Mouse (Mus musculus) CD4-positive, CD25-positive, alpha-beta regulatory T cell, adult 4 months (primary cell): ENCODE measurements around the gene Tmem106a. TPM values are rescaled to one million over a fixed set of nuclear protein-coding genes. Genes with fewer than 3 reads are reported as not detected.
A peak's percentile ranks its signal among the peaks of the same experiment; 100 is the strongest.
"Not testable (repeated sequence)": the region's sequence is repeated elsewhere in the genome, so short reads cannot be mapped to it uniquely, and the experiment has no call there.

Source experiments
- ATAC-seq: one replicate; pipeline ENCODE4 v1.8.0; 2017
- polyA plus RNA-seq, 2 experiments: library from polyadenylated mRNA; unstranded; fragments of 100-300 nt; shearing (Covaris generic); gene quantifications; one replicate each; pipeline ENCODE4 v1.2.1; 2017

The Tmem106a gene
- polyA plus RNA-seq = 10 to 100 TPM; 10.8 to 15.2 TPM

GRCm38 (mm10) chr11:101582054-101583035, at the start of gene Tmem106a:
Gene Tmem106a (plus strand): TSS chr11:101582242.
- peak; percentile 68 for ATAC-seq

- no peak for ATAC-seq
Measured at GRCm38 (mm10) chr11:101543533-101543932, 38.5 kb upstream of the Tmem106a start.

GRCm38 (mm10) chr11:101544132-101544531, 37.9 kb upstream of the Tmem106a start:
- ATAC-seq = no peak

GRCm38 (mm10) chr11:101548526-101548925, 33.5 kb upstream of the Tmem106a start:
- no peak for ATAC-seq

GRCm38 (mm10) chr11:101551751-101552475, 30.1 kb upstream of the Tmem106a start, which contains the start of the genes Brca1 and Nbr1:
Gene Brca1 (minus strand): TSS chr11:101551955.
Gene Nbr1 (plus strand): TSS chr11:101552149.
- ATAC-seq = peak; percentile 67

GRCm38 (mm10) chr11:101552476-101553300, 29.4 kb upstream of the Tmem106a start:
- ATAC-seq = peak; percentile 88

GRCm38 (mm10) chr11:101553354-101553930, 28.6 kb upstream of the Tmem106a start:
- ATAC-seq = no peak

DNA sequence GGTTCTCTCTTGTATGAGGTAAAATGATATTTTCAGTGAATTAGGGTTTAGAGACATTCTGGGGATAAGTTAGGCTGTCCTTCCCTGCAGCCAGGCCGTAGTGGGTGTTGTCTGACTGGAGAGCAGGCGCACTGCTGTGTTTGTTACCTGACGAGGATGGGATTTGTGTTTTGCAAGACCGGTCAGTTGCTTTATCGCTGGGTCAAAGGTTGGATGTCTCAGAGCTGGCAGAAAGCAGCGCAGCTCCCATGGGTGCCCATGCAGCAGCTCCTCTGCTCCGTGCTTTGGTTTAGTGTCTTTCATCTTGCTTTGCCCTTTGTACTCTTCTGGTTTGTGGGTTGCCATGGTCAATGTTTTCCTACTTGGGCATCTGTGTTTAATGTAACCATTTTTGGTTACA, 25.5 kb upstream of the Tmem106a start:
- ATAC-seq = no peak

DNA sequence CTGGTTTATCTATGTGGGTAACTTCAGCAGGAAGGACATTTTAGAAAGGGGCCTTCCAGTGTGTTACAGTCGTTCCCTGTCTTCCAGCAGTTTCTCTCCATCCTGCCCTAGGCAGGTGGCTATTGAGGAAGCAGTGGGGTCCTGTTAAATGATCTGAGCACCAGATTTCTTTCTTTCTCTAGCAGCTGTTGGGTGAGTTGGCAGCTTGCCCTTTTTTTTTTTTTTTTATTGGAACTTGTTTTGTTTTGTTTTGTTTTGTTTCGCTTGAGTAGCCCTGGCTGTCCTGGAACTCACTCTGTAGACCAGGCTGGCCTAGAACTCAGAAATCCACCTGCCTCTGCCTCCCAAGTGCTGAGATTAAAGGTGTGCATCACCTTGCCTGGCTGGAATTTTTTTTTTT, 25.1 kb upstream of the Tmem106a start:
- ATAC-seq = no peak

- ATAC-seq = peak; percentile 85
Measured at GRCm38 (mm10) chr11:101562391-101562790, 19.7 kb upstream of the Tmem106a start.

DNA sequence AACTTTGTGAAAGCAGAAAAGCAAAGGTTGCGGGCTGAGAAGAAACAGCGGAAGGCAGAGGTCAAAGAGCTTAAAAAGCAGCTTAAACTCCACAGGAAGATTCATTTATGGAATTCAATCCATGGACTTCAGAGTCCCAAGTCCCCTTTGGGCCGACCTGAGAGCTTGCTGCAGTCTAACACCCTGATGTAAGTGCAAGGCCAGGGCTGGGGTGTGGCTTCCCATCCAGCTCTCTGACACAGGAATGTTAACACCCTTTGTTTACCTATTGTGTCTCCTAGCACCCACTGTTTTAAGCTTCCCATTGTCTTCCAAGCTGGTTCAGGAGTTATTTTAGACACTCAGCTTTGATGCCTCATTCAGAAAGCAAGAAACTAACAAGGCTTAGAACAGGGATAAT, 13.6 kb upstream of the Tmem106a start:
- ATAC-seq = no peak

DNA sequence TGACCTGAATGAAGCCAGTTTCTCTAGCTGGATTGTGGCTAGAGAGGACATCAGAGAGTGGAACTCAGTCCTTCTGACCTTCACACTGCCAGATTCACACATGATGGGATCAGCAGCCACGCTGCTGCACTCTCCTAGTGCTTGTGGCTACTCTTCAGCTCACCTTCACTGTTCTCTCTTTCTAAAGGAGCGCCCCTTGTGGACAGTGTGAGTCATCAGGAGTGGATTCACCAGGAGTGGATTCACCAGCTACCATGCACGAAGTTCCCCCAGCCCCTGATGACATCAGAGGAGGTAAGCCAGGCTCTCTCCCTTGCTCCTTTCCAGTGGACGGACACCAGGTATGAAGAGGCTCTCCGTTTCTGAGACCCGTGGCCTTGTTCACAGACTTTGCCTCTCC, 5.9 kb upstream of the Tmem106a start:
- no peak for ATAC-seq

- no peak for ATAC-seq
Measured at GRCm38 (mm10) chr11:101581081-101581764, 819 bp upstream of the Tmem106a start.

- ATAC-seq = no peak
Measured at GRCm38 (mm10) chr11:101583205-101583604, 1.2 kb downstream of the Tmem106a start.

DNA sequence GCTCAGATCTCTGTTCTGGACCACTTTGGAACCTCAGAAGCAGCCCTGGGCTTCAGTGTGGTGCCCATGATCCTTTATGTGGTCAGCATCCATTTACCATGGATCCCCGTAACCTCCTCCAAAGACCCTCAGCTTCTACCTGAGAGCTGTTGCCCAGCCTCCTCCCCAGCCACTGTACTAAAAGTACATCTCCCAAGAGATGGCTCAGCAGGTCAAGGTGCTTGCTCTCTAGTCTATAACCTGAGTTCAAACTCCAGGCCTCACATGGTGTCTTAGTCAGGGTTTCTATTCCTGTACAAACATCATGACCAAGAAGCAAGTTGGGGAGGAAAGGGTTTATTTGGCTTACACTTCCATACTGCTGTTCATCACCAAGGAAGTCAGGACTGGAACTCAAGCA, 3.0 kb downstream of the Tmem106a start:
- ATAC-seq = not testable (repeated sequence)

- no peak for ATAC-seq
Measured at GRCm38 (mm10) chr11:101585805-101586204, 3.8 kb downstream of the Tmem106a start.

GRCm38 (mm10) chr11:101587676-101588075, 5.6 kb downstream of the Tmem106a start:
- ATAC-seq = no peak

GRCm38 (mm10) chr11:101588868-101589267, 6.8 kb downstream of the Tmem106a start:
- ATAC-seq = no peak

DNA sequence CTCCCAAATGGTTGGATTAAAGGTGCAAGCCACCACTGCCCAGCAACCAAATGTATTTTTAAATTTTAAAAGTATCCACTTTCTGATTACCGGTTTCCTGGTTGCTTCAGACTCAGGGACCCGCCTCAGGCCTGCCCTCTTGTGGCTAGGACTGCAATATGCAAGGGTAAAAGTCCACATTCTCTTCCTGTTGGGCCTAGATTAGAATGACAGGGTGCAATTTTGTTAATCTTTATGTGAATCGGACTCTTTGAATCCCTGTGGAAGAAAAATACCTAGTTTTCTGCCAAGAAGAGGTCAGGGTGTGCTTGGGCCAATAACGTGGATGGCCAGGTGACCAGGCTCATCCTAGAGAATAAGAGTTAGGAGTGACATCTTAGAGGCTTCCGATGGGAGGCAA, 7.4 kb downstream of the Tmem106a start:
- ATAC-seq = peak; percentile 71

- no peak for ATAC-seq
Measured at GRCm38 (mm10) chr11:101589989-101590624, 8.1 kb downstream of the Tmem106a start.

DNA sequence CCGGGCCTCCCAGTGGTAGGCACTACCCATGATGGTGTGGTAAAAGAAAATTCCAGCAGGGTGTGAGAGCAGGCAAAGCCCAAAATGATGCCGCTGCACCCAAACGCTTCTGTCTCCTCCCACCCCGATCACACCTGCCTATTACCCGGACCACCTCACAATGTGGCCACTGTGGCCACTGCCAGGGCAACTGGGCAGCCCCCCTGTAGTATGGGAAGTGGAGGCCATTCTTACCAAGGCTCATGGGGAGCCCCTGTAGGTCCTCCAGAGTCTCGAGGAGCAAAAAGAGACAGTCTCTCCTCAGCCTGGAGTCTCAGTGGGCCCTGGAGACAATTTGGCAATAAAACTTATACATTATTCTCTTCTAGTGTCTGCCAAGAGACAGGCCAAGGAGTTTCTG, 17.1 kb downstream of the Tmem106a start, which contains the start of gene Gm11634:
Gene Gm11634 (minus strand): TSS at position 101 of the 400 bp plus-strand sequence.
- ATAC-seq = no peak
